Mouse (Mus musculus) ES-E14 (cell line): ENCODE results near the gene B4galnt3. TPM values are rescaled to one million over a fixed set of nuclear protein-coding genes. Genes with fewer than 3 reads are reported as not detected.

Experiments used
- DNase-seq: peaks from one replicate; pipeline ENCODE4 v3.0.0-alpha.2; 2013; ENCODE audit warnings: low read depth, low spot score
- H3K27ac ChIP-seq: 2 replicates; pipeline ENCODE4 v1.5.1; 2012; ENCODE audit warnings: low read depth, mild to moderate bottlenecking, low read length, moderate library complexity, mixed read lengths; ENCODE audit not compliant: poor library complexity, insufficient read depth, severe bottlenecking
- H3K36me3 ChIP-seq: 2 replicates; pipeline ENCODE4 v1.6.1; 2012; ENCODE audit warnings: mild to moderate bottlenecking, low read length, moderate library complexity, mixed read lengths; ENCODE audit not compliant: control insufficient read depth, poor library complexity, insufficient read depth, severe bottlenecking
- H3K4me1 ChIP-seq, 2 experiments: fragments of 150-350 bp in 1 of 2; sonication (generic) in 1 of 2; 2 replicates each; pipeline ENCODE4 v1.6.1; 2012; ENCODE audit warnings: low read length in 2 of 2, mild to moderate bottlenecking in 1 of 2, mixed read lengths in 1 of 2; ENCODE audit not compliant: control insufficient read depth in 2 of 2, insufficient read depth in 2 of 2, poor library complexity in 1 of 2
- H3K4me3 ChIP-seq, 2 experiments: fragments of 150-350 bp in 1 of 2; sonication (generic) in 1 of 2; 2 replicates each; pipeline ENCODE4 v1.5.1; 2012; ENCODE audit warnings: low read length in 2 of 2, low read depth in 1 of 2, mild to moderate bottlenecking in 1 of 2, mixed read lengths in 1 of 2; ENCODE audit not compliant: insufficient read depth in 1 of 2, poor library complexity in 1 of 2, severe bottlenecking in 1 of 2
- H3K9ac ChIP-seq: 2 replicates; pipeline ENCODE4 v1.6.1; 2012; ENCODE audit warnings: low read depth, mild to moderate bottlenecking, low read length, mixed read lengths; ENCODE audit not compliant: poor library complexity, insufficient read depth, severe bottlenecking
- H3K9me3 ChIP-seq: fragments of 150-350 bp; sonication (generic); 2 replicates; pipeline ENCODE4 v1.6.1; 2012; ENCODE audit warnings: low read depth, mild to moderate bottlenecking, low read length; ENCODE audit not compliant: control insufficient read depth, insufficient read depth
- CHD2 ChIP-seq: IDR thresholded peaks from 2 replicates; pipeline ENCODE4 v1.6.1; 2014; ENCODE audit warnings: mild to moderate bottlenecking, low read depth, low read length, inconsistent platforms
- HCFC1 ChIP-seq: IDR thresholded peaks from 2 replicates; pipeline ENCODE4 v1.6.1; 2012; ENCODE audit warnings: low read length, inconsistent platforms, borderline replicate concordance; ENCODE audit not compliant: insufficient read depth
- MAFK ChIP-seq: IDR thresholded peaks from 2 replicates; pipeline ENCODE4 v1.6.1; 2014; ENCODE audit warnings: mild to moderate bottlenecking, low read depth, low read length, inconsistent platforms; ENCODE audit not compliant: insufficient read depth
- ZC3H11A ChIP-seq: IDR thresholded peaks from 2 replicates; pipeline ENCODE4 v1.6.1; 2012; ENCODE audit warnings: low read depth, mild to moderate bottlenecking, inconsistent platforms, low read length, borderline replicate concordance
- ZNF384 ChIP-seq: IDR thresholded peaks from 2 replicates; pipeline ENCODE4 v1.6.1; 2012; ENCODE audit warnings: low read depth, low read length, inconsistent platforms
- in situ Hi-C, 2 experiments: fragments of 600-800 bp; cut with MboI; formaldehyde crosslinking; loops; one replicate each; pipeline ENCODE4 v1.15.1; 2025; ENCODE audit warnings: low sequenced_read_pairs in 2 of 2, inconsistent platforms in 1 of 2; ENCODE audit not compliant: unreplicated experiment in 2 of 2
- total RNA-seq: library from RNA; depleted of rRNA; stranded (reverse); fragments of 300-350 nt; gene quantifications from 2 replicates; pipeline ENCODE4 v1.2.3, GENCODE M21; 2012

The B4galnt3 gene
- total RNA-seq, 1 experiment = 34.1 TPM

DNA sequence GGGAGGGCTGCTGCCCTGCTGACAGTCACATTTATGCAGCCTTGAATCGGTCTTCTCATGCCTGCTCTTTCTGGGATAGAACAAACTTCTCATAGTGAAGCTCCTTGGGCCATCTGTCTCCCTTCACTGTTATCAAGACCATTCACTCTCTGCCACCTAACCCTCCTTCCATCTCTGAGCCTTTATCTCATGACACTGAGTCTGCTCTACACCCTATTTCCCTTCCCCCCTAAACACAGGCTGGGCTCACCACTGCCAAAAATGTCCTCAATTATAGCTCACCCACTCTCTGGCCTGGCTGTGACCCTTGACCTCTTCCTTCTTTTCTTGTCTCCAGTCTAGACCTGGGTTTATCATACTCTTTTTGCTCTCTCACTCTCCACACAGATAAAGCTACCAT, 77.7 kb downstream of the B4galnt3 start:
- no peaks in the 10 kb centered on the region for H3K9me3 ChIP-seq
- no peak overlapping the region for H3K4me3 ChIP-seq
- DNase-seq = no peak
- TF ChIP-seq MAFK (no peak), HCFC1 (no peak), ZNF384 (no peak), CHD2 (no peak), ZC3H11A (no peak)
- no peak overlapping the region for H3K27ac ChIP-seq
- in situ Hi-C loops = no loop called here
- H3K9ac ChIP-seq = no peak overlapping the region
- peaks cover 0 to 2% of the 10 kb centered on the region in 2 experiments; a peak in 1 of 4 replicates for H3K4me1 ChIP-seq
- peaks cover 27% of the 10 kb centered on the region; the same call in 1 of the 2 replicates for H3K36me3 ChIP-seq

DNA sequence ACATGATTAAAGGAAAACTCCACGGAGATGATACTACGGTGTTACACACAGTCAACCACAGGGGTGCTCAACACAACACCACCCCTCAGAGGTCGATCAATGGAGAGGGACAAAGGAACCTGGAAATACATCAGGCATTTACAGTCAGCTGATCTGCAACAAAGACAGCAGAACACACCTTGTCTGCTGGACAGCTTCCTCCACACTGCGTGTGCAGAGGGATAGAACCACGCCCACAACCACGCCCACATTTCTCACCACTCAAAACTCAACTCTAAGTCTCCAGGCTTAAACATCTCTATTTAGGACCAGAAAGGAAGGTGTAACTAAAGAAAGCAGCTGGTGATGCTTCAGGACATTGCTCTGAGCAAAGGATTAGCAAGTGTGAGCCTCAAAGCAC, 82.8 kb downstream of the B4galnt3 start:
- in situ Hi-C loops = no loop called here

DNA sequence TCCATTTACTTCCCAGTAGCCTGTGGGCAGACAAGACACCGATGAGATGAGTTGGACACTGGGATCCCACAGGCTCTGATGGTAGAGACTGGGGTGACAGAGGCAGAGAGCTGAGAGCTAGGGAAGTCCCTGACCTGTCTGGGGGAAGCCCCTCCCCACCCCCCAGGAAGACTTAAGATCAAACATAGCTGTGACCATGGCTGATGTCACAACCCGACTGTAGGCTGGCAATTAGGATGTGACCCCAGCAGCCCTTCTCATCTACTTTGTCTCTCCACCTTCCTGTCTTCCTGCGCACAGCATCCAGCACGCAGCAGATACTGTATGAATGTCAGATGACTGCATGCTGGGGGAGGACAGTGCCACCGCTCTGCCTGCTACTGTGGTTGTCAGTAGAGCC, 87.8 kb downstream of the B4galnt3 start:
- TF ChIP-seq ZNF384 (no peak), MAFK (no peak)
- Histone ChIP-seq H3K9ac (no peak overlapping the region), H3K27ac (no peak overlapping the region), H3K36me3 (peaks cover 42% of the 10 kb centered on the region), H3K4me1 (peaks cover 2 to 6% of the 10 kb centered on the region in 2 experiments; a peak in 1 of 4 replicates), H3K4me3 (no peak overlapping the region), H3K9me3 (no peaks in the 10 kb centered on the region)
- in situ Hi-C loops = no loop called here
- DNase-seq = no peak

More for the DNA sequence above, 82.8 kb downstream of the B4galnt3 start:
- Histone ChIP-seq H3K9ac (no peak overlapping the region), H3K27ac (no peak overlapping the region; the same call in 1 of the 2 replicates), H3K4me3 (no peak overlapping the region), H3K9me3 (no peaks in the 10 kb centered on the region), H3K36me3 (peaks cover 45% of the 10 kb centered on the region), H3K4me1 (peaks cover 2 to 5% of the 10 kb centered on the region in 2 experiments; a peak in 1 of 4 replicates)
- DNase-seq = no peak
- TF ChIP-seq ZC3H11A (0 out of 2 replicates have a peak, but pooled peaks have one; percentile 9), CHD2 (peak; percentile 37; the same call in 1 of the 2 replicates), ZNF384 (no peak)

DNA sequence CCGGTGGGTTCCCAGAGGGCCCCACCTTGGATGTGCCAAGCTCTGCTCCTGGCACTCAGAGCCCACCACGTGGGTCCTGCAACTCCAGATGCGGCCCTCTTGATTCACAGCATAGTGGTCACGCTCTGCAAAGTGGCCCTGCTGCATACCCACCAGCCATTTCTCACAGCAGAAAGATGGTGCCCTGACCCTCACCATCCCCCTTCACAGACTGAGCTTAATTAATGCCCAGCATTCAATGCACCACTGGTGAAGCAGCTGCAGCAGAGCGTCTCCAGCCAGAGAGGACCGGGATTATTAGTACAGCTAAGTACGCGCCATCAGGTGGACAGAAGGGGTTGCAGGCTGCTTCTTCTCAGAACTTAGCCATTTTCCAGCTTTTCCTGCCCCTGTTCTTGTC, 92.0 kb downstream of the B4galnt3 start:
- DNase-seq = no peak
- in situ Hi-C loops = no loop called here
- no peak overlapping the region for H3K9ac ChIP-seq
- peaks cover 0 to 13% of the 10 kb centered on the region in 2 experiments; a peak in 1 of 4 replicates for H3K4me1 ChIP-seq
- H3K36me3 ChIP-seq = peaks cover 18% of the 10 kb centered on the region
- H3K4me3 ChIP-seq = no peak overlapping the region
- TF ChIP-seq HCFC1 = no peak
- no peak for TF ChIP-seq MAFK
- no peak for TF ChIP-seq ZC3H11A
- TF ChIP-seq ZNF384 = no peak
- no peak for TF ChIP-seq CHD2
- no peak overlapping the region for H3K27ac ChIP-seq
- H3K9me3 ChIP-seq = no peaks in the 10 kb centered on the region

DNA sequence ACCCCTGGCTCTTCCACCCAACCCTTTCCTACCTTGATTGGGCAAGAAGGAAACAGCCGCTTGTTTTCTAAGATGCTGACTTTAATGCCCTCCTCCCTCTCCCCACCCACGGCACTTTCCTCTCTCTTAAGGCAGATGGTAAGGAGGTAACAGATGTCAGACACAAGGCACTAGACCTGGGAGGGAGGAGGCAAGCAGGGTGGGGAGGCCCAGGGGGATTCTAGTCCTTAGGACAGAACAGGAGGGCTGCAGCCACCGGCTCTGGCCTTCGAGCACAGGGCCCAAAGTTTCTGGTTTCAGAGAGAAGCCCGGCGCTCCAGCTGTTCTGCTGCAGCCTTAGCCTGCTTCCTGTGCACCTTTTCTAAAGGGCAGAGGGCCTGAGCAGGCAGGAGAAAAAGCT, 92.4 kb downstream of the B4galnt3 start:
- H3K27ac ChIP-seq = no peak overlapping the region
- H3K4me3 ChIP-seq = no peak overlapping the region
- no peaks in the 10 kb centered on the region for H3K9me3 ChIP-seq
- H3K9ac ChIP-seq = no peak overlapping the region
- in situ Hi-C loops = no loop called here
- DNase-seq = no peak
- peaks cover 16% of the 10 kb centered on the region for H3K36me3 ChIP-seq
- H3K4me1 ChIP-seq = peaks cover 0 to 13% of the 10 kb centered on the region in 2 experiments; a peak in 1 of 4 replicates
- TF ChIP-seq CHD2 (no peak), MAFK (no peak), ZC3H11A (no peak), HCFC1 (no peak), ZNF384 (no peak)
